Mouse (Mus musculus) limb, embryonic 14.5 days (tissue): ENCODE measurements around the gene Fap. TPM values are rescaled to one million over a fixed set of nuclear protein-coding genes. Genes with fewer than 3 reads are reported as not detected.
A peak's percentile ranks its signal among the peaks of the same experiment; 100 is the strongest.

Experiments
- ATAC-seq: fragments of 200-750 bp; cut with Nextera tagmentation; 2 replicates; pipeline ENCODE4 v1.8.0; 2017; ENCODE audit warnings: low read depth, moderate number of reproducible peaks, moderate TSS enrichment; ENCODE audit not compliant: low FRiP score
- DNase-seq: peaks from one replicate; pipeline ENCODE4 v3.0.0-alpha.2; 2015; ENCODE audit warnings: low spot score
- H3K27ac ChIP-seq: fragments of 300-500 bp; sonication (generic); replicated peaks from 2 replicates; pipeline ENCODE4 v1.5.1; 2014; ENCODE audit warnings: low read depth, mild to moderate bottlenecking, low read length, moderate library complexity, mixed read lengths
- H3K27me3 ChIP-seq: fragments of 300-500 bp; sonication (generic); 2 replicates; pipeline ENCODE4 v1.6.1; 2014; ENCODE audit warnings: low read length, mixed read lengths; ENCODE audit not compliant: control insufficient read depth, insufficient read depth
- H3K36me3 ChIP-seq: fragments of 300-500 bp; sonication (generic); 2 replicates; pipeline ENCODE4 v1.6.1; 2014; ENCODE audit warnings: mild to moderate bottlenecking, low read length, moderate library complexity, mixed read lengths; ENCODE audit not compliant: control insufficient read depth, insufficient read depth
- H3K4me1 ChIP-seq: fragments of 300-500 bp; sonication (generic); 2 replicates; pipeline ENCODE4 v1.6.1; 2014; ENCODE audit warnings: antibody characterized with exemption, low read length, mixed read lengths; ENCODE audit not compliant: control insufficient read depth, insufficient read depth
- H3K4me2 ChIP-seq: fragments of 300-500 bp; sonication (generic); replicated peaks from 2 replicates; pipeline ENCODE4 v1.6.1; 2014; ENCODE audit warnings: low read depth, mild to moderate bottlenecking, low read length, moderate library complexity; ENCODE audit not compliant: severe bottlenecking
- H3K4me3 ChIP-seq: fragments of 300-500 bp; sonication (generic); replicated peaks from 2 replicates; pipeline ENCODE4 v1.5.1; 2014; ENCODE audit warnings: low read length
- H3K9ac ChIP-seq: fragments of 300-500 bp; sonication (generic); 2 replicates; pipeline ENCODE4 v1.6.1; 2014; ENCODE audit warnings: mild to moderate bottlenecking, low read depth, low read length, moderate library complexity; ENCODE audit not compliant: severe bottlenecking
- H3K9me3 ChIP-seq: fragments of 300-500 bp; sonication (generic); 2 replicates; pipeline ENCODE4 v1.6.1; 2016; ENCODE audit warnings: low read length; ENCODE audit not compliant: control insufficient read depth
- POLR2A ChIP-seq: fragments of 200-500 bp; IDR thresholded peaks from 2 replicates; pipeline ENCODE4 v1.8.0; 2012; ENCODE audit warnings: inconsistent platforms, mild to moderate bottlenecking, moderate library complexity, borderline replicate concordance; ENCODE audit not compliant: insufficient read depth, insufficient read length; ENCODE audit errors: extremely low read depth
- WGBS: fragments of 180-500 bp; shearing (Covaris S2); extraction: QIAGEN DNeasy Blood & Tissue Kit; methylation state at CpG from one replicate; pipeline ENCODE4 v1.1.7; 2014; 5-methylcytosine and 5-hydroxymethylcytosine counted together
- polyA plus RNA-seq, 2 experiments: library from polyadenylated mRNA; depleted of rRNA in 1 of 2; stranded (reverse) in 1 of 2; unstranded in 1 of 2; fragments of >200 nt; fragmentation: Nextera tagmentation in 1 of 2; extraction: Ambion mirVana in 1 of 2; gene quantifications; 2 replicates each; pipeline versions ENCODE4 v1.2.1 to v1.2.3; 2012 to 2014

Gene Fap
- polyA plus RNA-seq, 2 experiments, result 29.9 to 31.9 TPM

DNA sequence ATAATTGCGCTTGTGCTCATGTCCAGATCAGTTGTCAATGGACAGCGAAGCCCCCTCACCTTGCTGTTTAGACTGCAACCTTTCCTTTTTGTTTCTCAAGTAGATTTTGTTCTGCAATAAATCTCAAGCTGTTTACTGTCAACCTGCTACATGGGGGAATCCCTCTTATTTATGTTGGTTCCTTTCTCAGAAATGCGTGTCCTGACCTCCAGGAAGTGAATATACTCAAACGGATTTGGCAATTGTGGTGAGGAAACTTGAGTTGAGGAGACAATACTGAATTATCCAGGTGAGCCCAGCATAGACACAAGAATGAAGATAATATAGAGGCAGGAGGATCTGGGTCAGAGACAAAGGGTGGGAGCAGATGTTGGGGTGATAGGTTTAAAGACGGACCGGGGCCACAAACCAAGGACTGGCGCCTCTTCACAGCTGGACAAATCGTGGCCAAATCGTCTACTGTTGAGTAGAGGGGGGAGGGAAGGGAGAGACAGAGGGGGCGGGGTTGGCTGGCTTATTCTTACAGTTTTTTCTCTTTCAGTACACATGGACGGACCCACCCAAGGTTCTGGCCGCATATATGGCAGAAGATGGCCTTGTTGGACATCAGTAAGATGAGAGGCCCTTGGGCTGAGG, 112.9 kb downstream of the Fap start:
- ATAC-seq, result no peak
- H3K4me2 ChIP-seq, result no peak overlapping the region
- H3K27me3 ChIP-seq, result no peaks in the 10 kb centered on the region
- no peak for DNase-seq
- H3K9ac ChIP-seq, result no peak overlapping the region
- no peak overlapping the region for H3K4me3 ChIP-seq
- H3K27ac ChIP-seq, result no peak overlapping the region
- no peaks in the 10 kb centered on the region for H3K4me1 ChIP-seq
- 80% methylated on average over 12 of the region's 12 CpGs for WGBS
- no peaks in the 10 kb centered on the region for H3K9me3 ChIP-seq
- TF ChIP-seq POLR2A, result no peak
- H3K36me3 ChIP-seq, result no peaks in the 10 kb centered on the region

DNA sequence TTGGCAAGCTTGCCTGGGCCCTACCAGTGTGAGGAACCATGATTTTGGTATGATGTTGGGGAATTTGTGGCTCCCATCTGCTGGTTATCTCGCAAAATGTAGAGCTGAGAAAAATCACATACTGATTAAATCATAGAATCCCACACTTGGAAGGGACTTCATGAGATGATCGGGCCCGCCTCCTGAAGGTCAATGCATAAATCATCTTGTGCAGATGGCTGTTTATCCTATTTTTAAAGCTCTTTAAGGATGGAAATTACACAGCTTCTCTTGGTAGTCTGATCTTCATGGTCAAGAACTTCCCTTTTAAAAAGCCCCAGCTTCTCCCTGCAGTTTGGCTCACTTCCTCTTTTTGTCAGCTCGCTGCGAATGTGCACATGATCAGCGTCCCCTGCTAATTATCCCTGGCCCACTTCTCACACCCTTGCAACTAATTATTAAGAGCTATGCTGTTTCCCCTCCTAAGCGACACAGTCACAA, 113.6 kb downstream of the Fap start:
- Histone ChIP-seq H3K4me3 (no peak overlapping the region), H3K9ac (no peak overlapping the region), H3K4me2 (no peak overlapping the region), H3K9me3 (no peaks in the 10 kb centered on the region), H3K4me1 (no peaks in the 10 kb centered on the region), H3K36me3 (no peaks in the 10 kb centered on the region), H3K27me3 (no peaks in the 10 kb centered on the region), H3K27ac (no peak overlapping the region)
- 55% methylated on average over 7 of the region's 7 CpGs for WGBS
- ATAC-seq (no peak), DNase-seq (no peak)
- TF ChIP-seq POLR2A, result no peak

DNA sequence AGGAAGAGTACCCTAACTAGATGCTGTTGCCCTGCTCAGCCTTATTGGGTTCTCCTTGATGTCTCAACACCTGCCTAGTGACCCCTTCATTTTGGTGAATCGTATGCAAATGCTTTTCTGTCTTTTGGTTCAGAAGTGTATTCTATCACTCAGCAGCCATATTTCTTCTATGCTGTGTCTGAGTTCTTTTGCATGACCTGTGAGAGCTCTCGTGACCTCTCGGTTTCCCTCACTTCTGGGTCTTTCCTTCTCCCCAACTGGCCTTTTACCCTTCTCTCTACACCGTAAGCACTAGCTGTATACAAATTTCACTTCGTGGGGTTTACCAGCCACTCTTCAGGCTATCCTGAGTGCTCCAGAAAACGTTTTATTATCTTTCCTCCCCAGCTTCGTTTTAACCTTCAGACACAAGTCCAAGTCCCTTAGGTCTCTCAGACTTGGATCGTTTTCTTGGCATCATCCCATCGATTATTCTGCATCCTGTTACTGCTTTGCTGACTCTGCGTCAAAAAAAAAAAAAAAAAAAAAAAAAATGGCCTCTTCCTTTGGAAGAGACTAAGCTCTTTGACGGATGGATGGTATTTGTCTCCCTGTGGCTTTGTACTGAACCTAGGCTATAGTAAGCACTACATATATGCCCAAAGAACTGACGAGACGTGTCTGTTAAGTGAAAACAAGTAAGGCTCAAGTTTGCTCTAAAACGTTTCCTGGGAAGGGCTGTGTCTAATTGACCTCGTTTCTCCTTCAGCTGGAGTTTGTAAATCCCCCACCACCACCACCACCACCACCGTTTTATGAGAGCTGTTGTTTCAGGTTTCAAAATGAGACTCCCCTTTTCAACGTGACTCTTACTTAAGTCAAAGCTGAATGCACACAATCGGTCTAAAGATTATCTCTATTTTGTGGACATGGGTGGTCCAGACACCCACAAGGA, 114.4 kb downstream of the Fap start:
- Histone ChIP-seq H3K9me3 (no peaks in the 10 kb centered on the region), H3K4me3 (no peak overlapping the region), H3K27me3 (no peaks in the 10 kb centered on the region), H3K36me3 (no peaks in the 10 kb centered on the region), H3K27ac (no peak overlapping the region), H3K4me1 (no peaks in the 10 kb centered on the region), H3K4me2 (no peak overlapping the region), H3K9ac (no peak overlapping the region)
- DNase-seq (peak; percentile 63), ATAC-seq (no peak)
- TF ChIP-seq POLR2A, result no peak
- whole genome bisulfite sequencing, result 38% methylated on average over 18 of the region's 18 CpGs

DNA sequence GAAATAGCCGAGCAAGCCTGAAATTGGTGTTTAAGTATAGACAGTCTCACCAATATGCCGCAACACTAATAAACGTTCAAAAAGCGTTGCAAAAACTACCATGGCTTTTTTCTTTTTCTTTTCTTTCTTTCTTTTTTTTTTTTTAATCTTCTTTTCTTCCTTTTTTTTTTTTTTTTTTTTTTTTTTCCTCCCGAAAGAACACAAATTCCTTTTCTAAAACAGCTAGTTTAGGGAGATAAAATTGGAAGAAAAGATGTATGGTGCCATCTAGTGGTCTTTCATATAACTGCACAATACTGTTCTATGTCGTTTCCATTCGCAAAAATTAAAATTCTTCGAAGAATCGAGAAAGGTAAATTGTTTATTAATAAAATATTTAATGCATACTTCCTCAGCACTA, 115.8 kb downstream of the Fap start:
- DNase-seq, result peak; percentile 83
- WGBS, result 41% methylated on average over 9 of the region's 9 CpGs

DNA sequence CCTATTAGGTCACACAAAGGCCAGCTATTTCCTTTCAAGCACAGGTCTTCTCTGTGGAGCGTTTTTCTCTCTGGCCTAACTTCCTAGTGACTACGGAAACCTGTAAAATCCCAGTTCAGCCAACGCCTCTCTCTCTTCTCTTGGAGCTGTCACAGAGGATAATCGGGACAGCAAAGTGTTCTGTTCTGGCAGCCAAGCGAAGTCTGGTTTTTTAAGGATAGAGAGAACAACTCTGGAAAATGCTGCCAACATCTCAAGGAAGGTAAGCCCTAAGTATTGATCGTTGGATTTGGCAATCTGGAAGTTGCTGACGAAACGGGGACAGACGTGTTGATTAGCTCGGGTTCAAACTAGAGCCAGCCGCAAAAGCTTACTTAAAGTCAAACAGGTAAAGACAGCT, 118.9 kb downstream of the Fap start:
- H3K27me3 ChIP-seq, result no peaks in the 10 kb centered on the region
- no peak overlapping the region for H3K9ac ChIP-seq
- 83% methylated on average over 11 of the region's 11 CpGs for WGBS
- no peaks in the 10 kb centered on the region for H3K36me3 ChIP-seq
- TF ChIP-seq POLR2A, result no peak
- no peaks in the 10 kb centered on the region for H3K4me1 ChIP-seq
- ATAC-seq, result no peak
- H3K4me2 ChIP-seq, result no peak overlapping the region
- no peak overlapping the region for H3K27ac ChIP-seq
- H3K4me3 ChIP-seq, result no peak overlapping the region
- DNase-seq, result no peak
- H3K9me3 ChIP-seq, result no peaks in the 10 kb centered on the region

More for the DNA sequence above, 115.8 kb downstream of the Fap start:
- Histone ChIP-seq H3K27ac (no peak overlapping the region), H3K4me1 (no peaks in the 10 kb centered on the region), H3K27me3 (no peaks in the 10 kb centered on the region), H3K4me3 (no peak overlapping the region), H3K9ac (no peak overlapping the region), H3K4me2 (no peak overlapping the region), H3K9me3 (no peaks in the 10 kb centered on the region), H3K36me3 (no peaks in the 10 kb centered on the region)
- ATAC-seq, result no peak
- TF ChIP-seq POLR2A, result no peak
